Mouse (Mus musculus): ENCODE results near the gene Mrpl45. TPM values are rescaled to one million over a fixed set of nuclear protein-coding genes. Genes with fewer than 3 reads are reported as not detected.

The Mrpl45 gene
- polyA plus RNA-seq (2012; rRNA removed; ENCODE audit: low replicate concordance): 8.3 and 10.2 TPM in 2 replicates

DNA sequence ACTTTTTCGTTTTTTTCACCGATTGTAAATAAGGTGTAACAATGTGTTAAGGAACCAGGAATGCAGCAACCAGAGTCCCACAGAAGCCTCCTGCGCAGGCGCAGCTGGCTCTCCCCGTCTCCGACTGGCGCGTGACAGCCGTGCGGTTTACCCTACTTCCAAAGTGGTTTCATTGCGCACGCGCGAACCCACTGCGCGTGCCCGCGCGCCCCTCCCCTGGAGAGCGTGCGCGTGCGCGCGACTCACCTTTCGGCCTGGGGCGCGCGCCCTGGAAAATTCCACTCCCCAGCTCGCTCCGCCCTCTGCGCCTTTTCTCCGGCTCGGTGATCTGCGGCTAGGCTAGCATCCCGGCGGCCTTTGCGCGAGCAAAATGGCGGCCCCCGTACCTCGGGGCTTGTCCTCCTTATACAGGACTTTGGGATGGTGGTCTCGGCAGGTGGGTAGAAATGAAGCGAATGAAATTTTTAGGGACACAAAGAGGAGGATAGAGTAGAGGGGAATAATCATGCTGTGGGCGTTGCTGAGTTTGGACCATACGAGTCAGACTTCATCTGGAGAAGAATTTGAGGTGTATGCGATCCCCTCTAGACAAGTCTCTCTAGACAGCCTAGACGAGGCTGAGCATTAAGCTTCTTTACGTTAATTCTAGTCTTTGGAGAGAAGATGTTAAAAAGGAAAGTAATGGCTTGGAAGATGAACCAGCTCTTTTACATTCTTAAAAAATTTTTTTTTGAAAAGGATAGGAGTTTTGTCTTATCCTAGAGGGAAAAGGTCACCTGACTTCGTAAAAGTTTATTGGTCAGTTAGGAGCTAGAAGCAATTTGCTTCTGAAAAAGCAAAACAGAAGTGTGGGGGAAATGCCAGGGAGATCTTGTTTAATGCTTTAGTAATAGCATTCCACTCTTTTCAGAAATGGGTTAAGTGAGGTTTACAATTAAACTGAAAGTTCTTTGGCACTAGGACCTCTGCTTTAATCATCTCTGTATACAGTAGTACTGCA is at the start of gene Mrpl45:
Gene Mrpl45, plus strand, starts transcription at position 213 of the 1,000 bp plus-strand sequence.

DNA sequence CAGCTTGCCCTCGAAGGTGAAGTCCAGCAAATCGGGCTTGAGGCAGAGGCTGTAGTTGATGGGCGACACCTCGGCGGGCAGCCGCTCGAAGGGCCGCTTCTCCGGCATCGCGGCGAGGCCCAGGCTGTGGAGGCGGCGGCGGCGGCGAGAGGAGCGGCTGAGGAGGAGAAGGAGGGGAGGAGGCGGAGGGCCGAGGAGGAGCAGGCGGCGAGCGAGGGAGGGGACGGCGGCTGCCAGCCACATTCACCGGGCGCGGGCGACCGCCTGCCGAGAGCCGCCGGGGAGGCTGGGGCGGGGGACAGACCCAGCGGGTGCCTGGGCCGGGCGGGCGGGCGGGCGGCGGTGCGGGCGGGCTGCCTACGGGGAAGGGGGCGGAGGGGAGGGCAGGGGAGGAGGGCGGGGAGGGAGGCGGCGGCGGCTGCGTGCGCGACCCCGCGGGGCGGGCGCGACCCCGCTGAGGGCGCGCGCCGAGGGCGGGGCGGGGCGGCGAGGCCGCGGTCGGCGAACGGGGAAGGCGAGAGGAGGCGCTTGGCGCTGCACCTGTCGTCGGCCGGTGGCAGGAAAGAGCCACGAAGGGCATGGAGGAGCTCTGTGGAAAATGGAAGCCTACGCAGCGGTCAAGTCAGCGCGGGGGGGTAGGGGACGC is 35.2 kb upstream of the Mrpl45 start, which contains the start of gene Npepps:
Gene Npepps, minus strand, starts transcription at position 423 of the 646 bp plus-strand sequence.

DNA sequence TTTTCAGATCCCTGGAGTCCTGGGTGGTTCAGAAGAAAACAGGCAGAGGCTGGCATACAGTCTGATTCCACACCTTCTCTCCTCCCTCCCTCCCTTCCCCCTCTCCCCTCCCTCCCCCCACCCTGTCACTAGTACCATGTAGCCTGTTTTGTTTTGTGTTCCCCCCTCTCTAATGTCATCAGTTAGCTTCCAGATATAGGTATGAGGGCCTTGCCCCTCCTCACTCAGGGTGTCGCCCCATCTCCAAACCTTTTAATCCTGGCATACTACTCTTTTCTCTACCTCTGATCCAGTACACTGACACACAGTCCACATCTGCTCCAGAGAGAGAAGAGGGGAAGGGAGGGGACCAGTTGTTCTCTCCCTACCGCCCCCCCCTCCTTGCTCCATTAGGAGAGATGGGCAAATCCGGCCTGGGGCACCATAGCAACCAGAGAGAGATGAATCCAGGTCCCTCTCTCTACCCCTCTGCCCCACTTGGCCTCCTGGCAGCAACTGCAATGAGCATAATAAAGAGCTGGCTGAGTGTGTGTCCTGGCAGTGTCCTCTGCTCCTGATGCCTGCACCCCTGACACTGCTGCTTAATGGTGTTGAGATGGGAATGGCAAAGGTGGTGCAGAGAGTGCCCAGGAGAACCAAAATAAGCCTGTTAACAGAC is 36.6 kb downstream of the Mrpl45 start, which contains the start of gene Gpr179:
Gene Gpr179, minus strand, starts transcription at position 51 of the 658 bp plus-strand sequence.

GRCm38 (mm10) chr11:97361948-97362648 is 46.6 kb downstream of the Mrpl45 start, which contains the start of gene Socs7:
Gene Socs7, plus strand, starts transcription at chr11:97362551.

Other genes with a start within 250 kb of the Mrpl45 start
- gene Tbx21, start 200.4 kb upstream of the Mrpl45 start, polyA plus RNA-seq (2012; rRNA removed; ENCODE audit: low replicate concordance): 0.54 and 2.3 TPM in 2 replicates
- 8.4 and 14.9 TPM in 2 replicates for gene Tbkbp1, start 164.2 kb upstream of the Mrpl45 start, polyA plus RNA-seq (2012; rRNA removed; ENCODE audit: low replicate concordance)
- gene Kpnb1, start 127.8 kb upstream of the Mrpl45 start, polyA plus RNA-seq (2012; rRNA removed; ENCODE audit: low replicate concordance): 4.6 and 7.9 TPM in 2 replicates
- 18.2 and 19.6 TPM in 2 replicates for gene Npepps, start 35.1 kb upstream of the Mrpl45 start, polyA plus RNA-seq (2012; rRNA removed; ENCODE audit: low replicate concordance)
- 0.04 TPM in 2 replicates for gene Gpr179, start 36.4 kb downstream of the Mrpl45 start, polyA plus RNA-seq (2012; rRNA removed; ENCODE audit: low replicate concordance)
- 3.6 and 4.0 TPM in 2 replicates for gene Socs7, start 46.8 kb downstream of the Mrpl45 start, polyA plus RNA-seq (2012; rRNA removed; ENCODE audit: low replicate concordance)
- 11.6 and 19.6 TPM in 2 replicates for gene Arhgap23, start 99.8 kb downstream of the Mrpl45 start, polyA plus RNA-seq (2012; rRNA removed; ENCODE audit: low replicate concordance)
- not detected in 2 replicates for gene 4933428G20Rik, start 184.6 kb downstream of the Mrpl45 start, polyA plus RNA-seq (2012; rRNA removed; ENCODE audit: low replicate concordance)